Mouse (Mus musculus): ENCODE data around the gene Orai2. TPM values are rescaled to one million over a fixed set of nuclear protein-coding genes. Genes with fewer than 3 reads are reported as not detected.

Gene Orai2
- polyA plus RNA-seq (2014; fragmentation: Illumina TruSeq; extraction: RNeasy Lipid Tissue Mini Kit (QIAGEN cat#74804); ENCODE audit: low read depth, low replicate concordance) = 5.1 TPM

DNA sequence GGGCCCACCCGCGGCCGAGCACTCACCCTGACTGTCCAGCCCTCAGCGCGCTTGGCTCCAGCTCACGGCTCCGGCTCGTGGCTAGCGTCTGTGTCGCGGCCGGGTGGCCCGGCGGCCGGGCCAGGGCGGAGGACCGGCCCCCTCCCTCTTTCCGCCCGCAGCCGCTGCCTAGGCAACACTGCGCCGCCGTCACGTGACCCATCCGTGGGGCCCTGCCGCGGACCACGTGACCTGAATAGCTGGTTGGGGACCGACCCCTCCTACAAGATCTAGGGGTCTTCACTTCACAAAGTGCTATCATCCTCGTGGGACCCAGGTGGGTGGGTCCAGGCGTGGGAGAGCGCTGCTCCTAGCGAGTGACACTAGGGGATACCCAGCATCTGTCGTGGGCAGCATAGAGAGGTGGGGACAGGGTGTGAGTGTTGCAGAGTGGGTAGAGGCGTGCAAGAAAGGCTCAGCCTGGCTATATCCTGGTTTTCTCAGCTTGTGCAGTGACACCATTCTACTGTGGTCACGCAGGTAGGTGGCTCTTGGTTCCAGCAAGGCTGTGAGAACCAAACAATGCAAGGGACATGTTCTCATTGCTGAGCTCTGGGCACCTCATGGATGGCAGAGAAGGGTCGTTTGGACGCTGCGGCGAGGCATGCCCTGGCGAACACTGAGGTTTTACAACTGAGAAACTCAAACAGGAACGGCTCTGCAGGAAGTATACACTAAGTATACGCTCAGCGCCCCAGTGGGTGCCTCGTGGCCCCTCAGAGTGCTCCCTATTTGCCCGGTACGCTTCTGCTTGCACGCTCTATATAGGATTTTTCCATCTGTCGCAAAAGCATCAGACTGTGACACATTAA is at the start of gene Orai2:
Orai2 (minus strand) TSS at position 202 of the 851 bp plus-strand sequence.

GRCm38 (mm10) chr5:136198474-136199391 is 28.2 kb upstream of the Orai2 start, which contains the start of gene Prkrip1:
TSS of gene Prkrip1 (minus strand) at chr5:136198963.

DNA sequence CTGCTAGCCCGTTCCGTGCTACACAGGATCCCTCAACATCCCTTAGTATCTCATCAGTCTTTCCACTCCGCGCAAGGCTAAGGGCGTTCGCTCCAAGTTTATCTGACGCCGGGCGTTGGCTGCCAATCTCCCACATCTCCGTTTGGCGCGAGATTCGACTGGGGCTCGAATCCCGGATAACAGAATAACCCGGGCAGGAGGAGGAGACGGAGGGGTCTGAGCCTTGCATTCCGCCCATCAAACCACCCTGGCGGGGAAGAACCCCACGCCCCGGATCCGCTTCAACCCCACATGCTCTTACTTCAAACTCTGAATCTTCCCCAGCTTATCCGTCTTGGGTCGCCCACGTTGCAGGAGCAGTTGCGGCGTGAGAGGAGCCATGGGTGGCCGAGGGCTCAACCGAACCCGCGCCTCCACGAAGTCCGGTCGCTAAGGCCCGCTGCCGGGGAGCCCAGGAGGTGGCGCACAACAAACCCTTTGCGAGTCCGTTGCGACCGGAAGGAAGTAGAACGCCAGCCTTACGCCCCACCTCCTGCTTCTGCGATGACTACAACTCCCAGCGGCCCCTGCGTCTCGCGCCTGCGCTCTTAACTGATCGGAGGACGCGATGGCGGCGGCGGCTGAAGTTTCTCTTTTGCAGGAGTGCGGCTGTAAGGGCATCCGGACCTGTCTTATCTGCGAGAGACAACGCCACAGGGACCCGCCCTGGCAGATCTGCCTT is 34.8 kb downstream of the Orai2 start, which contains the start of the genes Lrwd1 and Alkbh4:
Lrwd1 (minus strand) TSS at position 504 of the 721 bp plus-strand sequence.
Alkbh4 (plus strand) TSS at position 576 of the 721 bp plus-strand sequence.

DNA sequence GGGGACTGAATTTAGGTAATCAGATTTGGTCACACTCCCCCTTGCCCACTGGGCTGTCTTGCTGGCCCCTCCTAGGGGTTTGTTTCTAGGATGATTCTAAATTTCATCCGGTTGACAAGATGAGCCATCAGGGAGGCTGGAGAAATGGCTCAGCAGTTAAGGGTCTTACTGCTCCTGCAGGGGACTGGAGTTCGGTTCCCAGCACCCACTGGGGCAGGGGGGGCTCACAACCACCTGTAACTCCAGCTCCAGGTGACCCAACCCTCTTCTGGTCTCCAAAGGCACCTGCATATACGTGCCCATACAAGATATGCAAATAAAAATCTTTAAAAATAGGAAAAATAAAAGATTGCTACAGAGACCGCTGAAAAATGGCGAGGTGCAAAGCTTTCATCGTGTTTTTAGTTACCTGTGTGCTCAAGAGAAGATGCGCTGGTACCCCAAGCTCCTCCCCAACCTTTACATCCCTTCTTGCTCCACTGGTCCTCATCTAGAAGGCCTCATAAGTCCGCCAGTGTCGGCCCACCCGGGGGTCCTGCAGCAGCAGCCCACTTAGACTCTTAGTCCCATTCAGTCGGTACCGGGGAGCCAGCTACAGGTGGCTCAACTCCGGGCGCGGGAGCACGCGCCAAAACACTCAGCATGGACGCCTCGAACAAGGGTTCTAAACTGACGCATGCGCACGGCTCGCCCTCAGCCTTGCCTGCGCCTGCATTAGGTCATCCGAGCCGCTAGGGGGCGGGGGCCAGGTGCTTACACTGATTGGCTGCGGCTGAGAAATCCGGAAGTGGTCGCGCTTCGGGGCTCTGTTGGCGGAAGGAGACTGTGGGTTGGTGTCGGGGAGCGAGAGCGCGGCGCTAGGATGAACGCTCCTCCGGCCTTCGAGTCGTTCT is 54.4 kb downstream of the Orai2 start, which contains the start of gene Polr2j:
Polr2j (plus strand) TSS at position 741 of the 893 bp plus-strand sequence.

Other genes with a start within 250 kb of the Orai2 start
- 136 TPM for gene Ywhag, start 236.1 kb downstream of the Orai2 start, polyA plus RNA-seq (2014; fragmentation: Illumina TruSeq; extraction: RNeasy Lipid Tissue Mini Kit (QIAGEN cat#74804); ENCODE audit: low read depth, low replicate concordance)
- 7.0 TPM for gene Ssc4d, start 196.2 kb downstream of the Orai2 start, polyA plus RNA-seq (2014; fragmentation: Illumina TruSeq; extraction: RNeasy Lipid Tissue Mini Kit (QIAGEN cat#74804); ENCODE audit: low read depth, low replicate concordance)
- not detected for gene Zp3, start 190.6 kb downstream of the Orai2 start, polyA plus RNA-seq (2014; fragmentation: Illumina TruSeq; extraction: RNeasy Lipid Tissue Mini Kit (QIAGEN cat#74804); ENCODE audit: low read depth, low replicate concordance)
- 29.3 TPM for gene Dtx2, start 175.9 kb downstream of the Orai2 start, polyA plus RNA-seq (2014; fragmentation: Illumina TruSeq; extraction: RNeasy Lipid Tissue Mini Kit (QIAGEN cat#74804); ENCODE audit: low read depth, low replicate concordance)
- gene Upk3b, start 132.2 kb downstream of the Orai2 start, polyA plus RNA-seq (2014; fragmentation: Illumina TruSeq; extraction: RNeasy Lipid Tissue Mini Kit (QIAGEN cat#74804); ENCODE audit: low read depth, low replicate concordance) = 35.5 TPM
- not detected for gene Upk3bl, start 116.2 kb downstream of the Orai2 start, polyA plus RNA-seq (2014; fragmentation: Illumina TruSeq; extraction: RNeasy Lipid Tissue Mini Kit (QIAGEN cat#74804); ENCODE audit: low read depth, low replicate concordance)
- 12.6 TPM for gene Rasa4, start 86.8 kb downstream of the Orai2 start, polyA plus RNA-seq (2014; fragmentation: Illumina TruSeq; extraction: RNeasy Lipid Tissue Mini Kit (QIAGEN cat#74804); ENCODE audit: low read depth, low replicate concordance)
- gene Polr2j, start 54.1 kb downstream of the Orai2 start, polyA plus RNA-seq (2014; fragmentation: Illumina TruSeq; extraction: RNeasy Lipid Tissue Mini Kit (QIAGEN cat#74804); ENCODE audit: low read depth, low replicate concordance) = 89.6 TPM
- gene Lrwd1, start 34.6 kb downstream of the Orai2 start, polyA plus RNA-seq (2014; fragmentation: Illumina TruSeq; extraction: RNeasy Lipid Tissue Mini Kit (QIAGEN cat#74804); ENCODE audit: low read depth, low replicate concordance) = 15.6 TPM
- 6.9 TPM for gene Alkbh4, start 34.6 kb downstream of the Orai2 start, polyA plus RNA-seq (2014; fragmentation: Illumina TruSeq; extraction: RNeasy Lipid Tissue Mini Kit (QIAGEN cat#74804); ENCODE audit: low read depth, low replicate concordance)
- 25.3 TPM for gene Prkrip1, start 28.2 kb upstream of the Orai2 start, polyA plus RNA-seq (2014; fragmentation: Illumina TruSeq; extraction: RNeasy Lipid Tissue Mini Kit (QIAGEN cat#74804); ENCODE audit: low read depth, low replicate concordance)
- 12.9 TPM for gene Sh2b2, start 75.8 kb upstream of the Orai2 start, polyA plus RNA-seq (2014; fragmentation: Illumina TruSeq; extraction: RNeasy Lipid Tissue Mini Kit (QIAGEN cat#74804); ENCODE audit: low read depth, low replicate concordance)